ENCODE assay signal across 22 mouse cellular contexts in the genomic region with DNA sequence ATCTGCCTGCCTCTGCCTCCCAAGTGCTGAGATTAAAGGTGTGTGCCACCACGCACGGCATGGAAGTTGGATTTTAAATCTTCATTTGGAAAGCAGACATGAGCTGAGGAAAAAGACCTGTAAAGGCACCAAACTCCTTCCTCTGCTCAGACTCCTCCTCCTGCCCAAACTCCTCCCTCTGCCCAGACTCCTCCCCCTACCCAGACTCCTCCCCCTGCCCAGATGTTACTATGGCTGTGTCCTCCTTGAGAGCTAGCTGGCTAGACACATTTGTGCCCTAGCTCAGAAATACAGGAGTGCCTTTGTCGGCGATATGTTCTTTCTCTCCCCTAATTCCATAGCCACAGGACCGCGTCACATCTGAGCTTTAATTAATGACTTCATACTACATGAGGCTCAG.
"Had no signal": no experiment of that assay in that cellular context is flagged by ENCODE, and none has a peak within 500 bp of the region (broad histone marks: within the 10 kb centered on the region; RNA-seq: fewer than 3 reads in every experiment).

No protein-coding gene starts in this region.

- H3K4me1 ChIP-seq: lung, embryonic 15.5 days; midbrain, embryonic 10.5 days; midbrain, embryonic 12.5 days; neural tube, embryonic 13.5 days; neural tube, embryonic 15.5 days had no signal

- H3K4me3 ChIP-seq: lung, embryonic 15.5 days; midbrain, embryonic 10.5 days; midbrain, embryonic 12.5 days; myocyte; neural tube, embryonic 13.5 days; neural tube, embryonic 15.5 days had no signal

- H3K27ac ChIP-seq: lung, embryonic 15.5 days; macrophage; midbrain, embryonic 10.5 days; midbrain, embryonic 12.5 days; neural tube, embryonic 13.5 days; neural tube, embryonic 15.5 days had no signal

- H3K9ac ChIP-seq: liver, postnatal 0 days; lung, embryonic 15.5 days; midbrain, embryonic 12.5 days; neural tube, embryonic 13.5 days; neural tube, embryonic 15.5 days had no signal

- ATAC-seq: liver, postnatal 0 days; lung, postnatal 0 days; midbrain, embryonic 16.5 days had no signal

- H3K36me3 ChIP-seq: lung, embryonic 15.5 days; midbrain, embryonic 10.5 days; midbrain, embryonic 12.5 days; neural tube, embryonic 13.5 days; neural tube, embryonic 15.5 days had no signal

- H3K27me3 ChIP-seq: lung, embryonic 15.5 days; midbrain, embryonic 12.5 days; neural tube, embryonic 13.5 days; neural tube, embryonic 15.5 days had no signal

- H3K4me2 ChIP-seq: lung, embryonic 15.5 days; midbrain, embryonic 12.5 days; neural tube, embryonic 13.5 days; neural tube, embryonic 15.5 days had no signal

- H3K9me3 ChIP-seq: lung, embryonic 15.5 days; midbrain, embryonic 10.5 days; midbrain, embryonic 12.5 days; neural tube, embryonic 13.5 days; neural tube, embryonic 15.5 days had no signal

- DNase-seq: liver, postnatal 0 days; lung, adult 2 months; lung, postnatal 14 days; lung, postnatal 36 days; midbrain, embryonic 14.5 days; retina, postnatal 1 day; right cerebral cortex, adult 18-20 months; right cerebral cortex, postnatal 25 days; right cerebral cortex, postnatal 4 days; spleen, adult 18-20 months; thymus, adult 18-20 months; thymus, postnatal 14 days; thymus, postnatal 36 days had no signal
